Mouse (Mus musculus) heart, postnatal 0 days (tissue): Measurements from ENCODE around the gene Vwce.

ENCODE experiments used
- CTCF ChIP-seq: IDR thresholded peaks from 2 replicates; pipeline ENCODE4 v1.5.1; 2016; ENCODE audit warnings: antibody characterized with exemption, control low read depth, low read depth
- EP300 ChIP-seq: IDR thresholded peaks from 2 replicates; pipeline ENCODE4 v1.6.1; 2016; ENCODE audit warnings: antibody characterized with exemption, low read depth

- no peak for TF ChIP-seq EP300
- TF ChIP-seq CTCF = no peak
These were observed 42.6 kb downstream of the Vwce start for GRCm38 (mm10) chr19:10676656-10677055.
